Mouse (Mus musculus) limb, embryonic 15.5 days (tissue): ENCODE data around the gene Dtymk. TPM values are rescaled to one million over a fixed set of nuclear protein-coding genes. Genes with fewer than 3 reads are reported as not detected.
"Not testable (repeated sequence)": the region's sequence is repeated elsewhere in the genome, so short reads cannot be mapped to it uniquely, and the experiment has no call there.

Source experiments
- ATAC-seq: fragments of 200-750 bp; cut with Nextera tagmentation; 2 replicates; pipeline ENCODE4 v1.8.0; 2017; ENCODE audit warnings: low read depth, moderate TSS enrichment; ENCODE audit not compliant: insufficient number of reproducible peaks, low FRiP score, low TSS enrichment
- H3K27ac ChIP-seq: fragments of 300-500 bp; sonication (generic); 2 replicates; pipeline ENCODE4 v1.5.1; 2015; ENCODE audit warnings: moderate library complexity, mild to moderate bottlenecking, inconsistent platforms
- H3K27me3 ChIP-seq: fragments of 300-500 bp; sonication (generic); 2 replicates; pipeline ENCODE4 v1.6.1; 2015; ENCODE audit warnings: inconsistent platforms
- H3K36me3 ChIP-seq: fragments of 300-500 bp; sonication (generic); 2 replicates; pipeline ENCODE4 v1.6.1; 2015; ENCODE audit warnings: inconsistent platforms
- H3K4me1 ChIP-seq: fragments of 300-500 bp; sonication (generic); 2 replicates; pipeline ENCODE4 v1.6.1; 2015; ENCODE audit warnings: inconsistent platforms
- H3K4me2 ChIP-seq: fragments of 300-500 bp; sonication (generic); 2 replicates; pipeline ENCODE4 v1.6.1; 2015; ENCODE audit warnings: mild to moderate bottlenecking, inconsistent platforms
- H3K4me3 ChIP-seq: fragments of 300-500 bp; sonication (generic); 2 replicates; pipeline ENCODE4 v1.5.1; 2015; ENCODE audit warnings: mild to moderate bottlenecking, inconsistent platforms
- H3K9ac ChIP-seq: fragments of 300-500 bp; sonication (generic); 2 replicates; pipeline ENCODE4 v1.6.1; 2015; ENCODE audit warnings: inconsistent platforms
- H3K9me3 ChIP-seq: fragments of 300-500 bp; sonication (generic); 2 replicates; pipeline ENCODE4 v1.6.1; 2016; ENCODE audit warnings: inconsistent platforms
- WGBS: fragments of 180-500 bp; shearing (Covaris S2); methylation state at CpG from one replicate; pipeline ENCODE4 v1.1.7; 2015; 5-methylcytosine and 5-hydroxymethylcytosine counted together
- polyA plus RNA-seq: library from polyadenylated mRNA; unstranded; fragments of >200 nt; fragmentation: Nextera tagmentation; extraction: Ambion mirVana; gene quantifications from 2 replicates; pipeline ENCODE4 v1.2.1, GENCODE M21; 2015

Dtymk gene
- 200 and 206 TPM in 2 replicates for polyA plus RNA-seq

GRCm38 (mm10) chr1:93801741-93802238, at the start of gene Dtymk:
TSS of gene Dtymk (minus strand) at chr1:93801934.
- no peaks in the 10 kb centered on the region for H3K27me3 ChIP-seq
- peak within 1 kb of the TSS; percentile 67 for H3K4me2 ChIP-seq
- peaks cover 36% of the 10 kb centered on the region for H3K4me1 ChIP-seq
- H3K36me3 ChIP-seq = peaks cover 39% of the 10 kb centered on the region
- peak within 1 kb of the TSS; percentile 93 for H3K27ac ChIP-seq
- peak within 1 kb of the TSS; percentile 65 for H3K9ac ChIP-seq
- H3K4me3 ChIP-seq = peak within 1 kb of the TSS; percentile 79
- no peaks in the 10 kb centered on the region for H3K9me3 ChIP-seq
- under 1% methylated on average over 42 of the region's 42 CpGs for WGBS
- ATAC-seq = peak; percentile 61

DNA sequence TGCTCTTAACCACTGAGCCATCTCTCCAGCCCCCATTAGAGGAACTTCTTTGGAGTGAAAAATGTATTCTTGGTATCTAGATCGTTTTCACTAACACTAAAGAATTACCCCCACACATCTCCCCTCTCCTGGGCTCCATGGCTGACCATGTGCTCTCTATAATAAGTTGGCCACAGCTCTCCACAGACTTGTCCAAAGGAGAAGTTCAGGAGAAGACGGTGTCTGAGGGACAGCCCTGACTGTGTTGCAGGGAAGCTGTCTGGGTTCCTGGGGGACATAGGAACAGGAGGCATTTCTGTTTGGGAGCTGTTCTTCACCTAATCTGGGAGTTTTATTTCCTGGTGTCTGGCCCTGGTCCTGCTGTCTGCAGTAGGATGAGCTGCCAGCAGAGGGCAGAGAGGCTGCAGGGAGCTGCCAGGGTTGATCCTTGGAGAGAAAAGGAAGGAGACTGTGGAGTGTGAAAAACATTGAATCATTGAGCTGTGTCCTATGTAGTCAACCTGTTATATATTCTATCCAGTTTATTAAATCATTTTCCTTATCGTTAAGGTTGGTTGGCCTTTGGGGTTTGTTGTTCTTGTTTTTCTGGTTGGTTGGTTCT, 44.1 kb upstream of the Dtymk start:
- not testable (repeated sequence) for H3K4me3 ChIP-seq, ATAC-seq, H3K9me3 ChIP-seq

DNA sequence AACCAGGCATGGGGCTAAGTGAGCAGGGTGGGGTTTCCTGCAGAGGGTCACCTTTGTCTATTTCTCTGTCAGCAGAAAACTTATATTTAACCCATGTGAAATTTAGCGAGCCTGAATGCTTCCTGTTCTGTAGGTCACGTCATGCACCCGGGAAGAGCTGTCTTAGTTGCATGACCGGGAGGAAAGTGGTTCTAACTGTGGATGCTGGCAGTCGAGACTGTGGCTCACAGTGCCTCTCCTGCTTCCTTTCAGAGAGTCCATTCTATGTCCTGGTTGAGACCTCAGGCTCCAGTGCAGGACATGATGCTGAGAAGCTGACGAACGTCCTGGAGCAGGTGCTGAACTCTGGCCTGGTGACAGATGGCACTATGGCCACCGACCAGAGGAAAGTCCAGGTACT, 36.8 kb upstream of the Dtymk start:
- H3K27me3 ChIP-seq, H3K4me2 ChIP-seq: not testable (repeated sequence)
- 92% methylated on average over 8 of the region's 8 CpGs for WGBS

More for the DNA sequence above, 44.1 kb upstream of the Dtymk start:
- not testable (repeated sequence) for H3K36me3 ChIP-seq, H3K27ac ChIP-seq, H3K4me1 ChIP-seq, H3K4me2 ChIP-seq, H3K27me3 ChIP-seq, H3K9ac ChIP-seq
- 88% methylated on average over 2 of the region's 3 CpGs for WGBS

GRCm38 (mm10) chr1:93837335-93837734, 35.6 kb upstream of the Dtymk start:
- no peak overlapping the region for H3K4me2 ChIP-seq
- WGBS = 94% methylated on average over 8 of the region's 8 CpGs
- H3K27me3 ChIP-seq = no peaks in the 10 kb centered on the region
- no peak for ATAC-seq
- H3K9me3 ChIP-seq = no peaks in the 10 kb centered on the region
- no peak overlapping the region for H3K4me3 ChIP-seq
- H3K36me3 ChIP-seq = peaks cover 31% of the 10 kb centered on the region
- H3K27ac ChIP-seq = no peak overlapping the region
- no peak overlapping the region for H3K9ac ChIP-seq
- H3K4me1 ChIP-seq = no peaks in the 10 kb centered on the region

More for the DNA sequence above, 36.8 kb upstream of the Dtymk start:
- H3K36me3 ChIP-seq = peaks cover 31% of the 10 kb centered on the region
- H3K4me1 ChIP-seq, H3K9me3 ChIP-seq, H3K9ac ChIP-seq, H3K27ac ChIP-seq, ATAC-seq, H3K4me3 ChIP-seq: not testable (repeated sequence)

- no peak for ATAC-seq
- no peak overlapping the region for H3K4me3 ChIP-seq
- WGBS = 94% methylated on average over 2 of the region's 2 CpGs
- peaks cover 31% of the 10 kb centered on the region for H3K36me3 ChIP-seq
- H3K27ac ChIP-seq = no peak overlapping the region
- H3K9me3 ChIP-seq = no peaks in the 10 kb centered on the region
- H3K27me3 ChIP-seq = no peaks in the 10 kb centered on the region
- no peak overlapping the region for H3K9ac ChIP-seq
- H3K4me2 ChIP-seq = no peak overlapping the region
- H3K4me1 ChIP-seq = no peaks in the 10 kb centered on the region
Observed at GRCm38 (mm10) chr1:93836532-93836913, 34.8 kb upstream of the Dtymk start.

DNA sequence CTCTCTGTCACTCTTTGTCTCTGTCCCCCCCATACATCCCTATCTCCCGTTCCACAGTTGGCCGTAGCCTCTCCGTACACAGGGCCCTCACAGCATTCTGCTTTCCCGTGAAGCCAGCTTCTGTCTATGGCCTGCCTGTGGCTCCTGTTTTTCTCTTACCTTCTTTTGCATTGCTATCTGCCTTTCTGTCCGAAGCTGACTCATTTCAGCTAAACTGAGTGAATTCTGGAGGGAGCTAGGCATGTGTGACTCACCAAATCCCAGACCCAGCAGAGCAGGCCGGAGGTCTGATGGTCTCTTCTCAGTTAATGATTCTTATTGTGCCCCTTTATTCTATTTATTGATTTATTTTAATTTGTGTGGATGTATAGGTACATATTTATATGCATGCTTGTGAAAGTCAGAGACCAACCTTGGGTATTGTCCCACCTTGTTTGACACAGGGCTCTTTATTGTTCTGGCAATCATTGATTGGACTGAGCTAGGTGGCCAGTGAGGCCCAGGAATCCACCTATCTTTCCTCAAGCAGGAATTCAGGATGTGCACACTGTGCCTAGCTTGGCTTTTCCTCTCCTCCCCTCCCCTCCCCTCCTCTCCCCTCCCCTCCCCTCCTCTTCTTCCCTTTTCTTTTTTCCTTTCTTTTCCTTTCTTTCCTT, 34.3 kb upstream of the Dtymk start:
- no peaks in the 10 kb centered on the region for H3K9me3 ChIP-seq
- no peak overlapping the region for H3K9ac ChIP-seq
- H3K27ac ChIP-seq = no peak overlapping the region
- H3K4me3 ChIP-seq = no peak overlapping the region
- WGBS = 93% methylated on average over 6 of the region's 6 CpGs
- H3K4me1 ChIP-seq = no peaks in the 10 kb centered on the region
- no peak overlapping the region for H3K4me2 ChIP-seq
- no peaks in the 10 kb centered on the region for H3K27me3 ChIP-seq
- H3K36me3 ChIP-seq = peaks cover 31% of the 10 kb centered on the region
- ATAC-seq = no peak

DNA sequence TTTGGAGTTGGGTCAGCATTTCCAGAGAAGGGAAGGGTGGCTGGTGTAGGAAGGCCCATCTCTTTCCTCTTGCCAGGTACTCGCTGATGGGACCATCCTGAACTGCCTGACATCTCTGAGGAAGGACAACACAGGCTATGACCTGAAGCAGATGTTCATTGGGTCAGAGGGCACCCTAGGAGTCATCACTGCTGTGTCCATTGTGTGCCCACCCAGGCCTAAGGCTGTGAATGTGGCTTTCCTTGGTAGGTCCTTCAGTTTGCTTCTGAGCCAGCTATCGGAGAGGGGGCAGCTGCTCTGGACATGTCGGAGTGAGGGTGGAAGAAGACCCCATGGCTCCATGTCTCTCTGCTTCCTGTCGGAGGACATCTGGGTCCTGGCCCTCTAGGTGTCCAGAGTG, 33.5 kb upstream of the Dtymk start:
- Histone ChIP-seq H3K9me3 (no peaks in the 10 kb centered on the region), H3K4me1 (no peaks in the 10 kb centered on the region), H3K36me3 (peaks cover 31% of the 10 kb centered on the region), H3K9ac (no peak overlapping the region), H3K4me2 (no peak overlapping the region), H3K27me3 (no peaks in the 10 kb centered on the region), H3K4me3 (no peak overlapping the region), H3K27ac (no peak overlapping the region)
- 82% methylated on average over 4 of the region's 4 CpGs for WGBS
- ATAC-seq = no peak

DNA sequence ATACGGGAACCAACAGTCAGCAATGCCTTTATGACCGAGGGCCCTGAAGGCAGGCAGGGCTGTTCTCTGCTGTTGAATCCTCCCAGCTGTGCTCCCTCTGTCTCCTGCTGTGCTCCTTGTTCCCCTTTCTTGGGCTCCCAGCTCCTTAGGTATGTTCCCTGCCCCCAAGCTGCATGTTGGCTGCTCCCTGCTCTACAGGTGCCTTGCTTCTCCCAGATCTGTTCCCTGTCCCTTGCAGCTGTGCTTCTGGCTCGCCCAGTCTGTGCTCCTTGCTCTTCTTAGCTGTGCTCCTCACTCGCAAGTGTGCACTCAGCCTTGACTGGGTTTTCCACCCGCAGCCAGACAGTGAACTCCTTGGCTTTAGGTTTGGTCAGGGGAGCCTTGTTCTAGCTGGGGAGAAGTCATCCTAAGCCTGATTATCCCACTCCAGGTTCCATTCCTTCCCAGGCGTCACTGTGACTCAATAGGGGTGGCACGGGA, 33.0 kb upstream of the Dtymk start:
- ATAC-seq = no peak
- 88% methylated on average over 7 of the region's 7 CpGs for WGBS
- H3K4me2 ChIP-seq = no peak overlapping the region

GRCm38 (mm10) chr1:93832754-93833360, 31.1 kb upstream of the Dtymk start:
- H3K4me1 ChIP-seq, H3K27ac ChIP-seq, ATAC-seq, H3K27me3 ChIP-seq, H3K4me2 ChIP-seq, H3K4me3 ChIP-seq, H3K9ac ChIP-seq, H3K9me3 ChIP-seq: not testable (repeated sequence)
- WGBS = 70% methylated on average over 3 of the region's 4 CpGs
- peaks cover 36% of the 10 kb centered on the region for H3K36me3 ChIP-seq

More for the DNA sequence above, 33.0 kb upstream of the Dtymk start:
- H3K4me3 ChIP-seq = no peak overlapping the region
- H3K27me3 ChIP-seq = no peaks in the 10 kb centered on the region
- H3K36me3 ChIP-seq = peaks cover 36% of the 10 kb centered on the region
- no peak overlapping the region for H3K9ac ChIP-seq
- no peaks in the 10 kb centered on the region for H3K9me3 ChIP-seq
- H3K4me1 ChIP-seq = no peaks in the 10 kb centered on the region
- H3K27ac ChIP-seq = no peak overlapping the region

DNA sequence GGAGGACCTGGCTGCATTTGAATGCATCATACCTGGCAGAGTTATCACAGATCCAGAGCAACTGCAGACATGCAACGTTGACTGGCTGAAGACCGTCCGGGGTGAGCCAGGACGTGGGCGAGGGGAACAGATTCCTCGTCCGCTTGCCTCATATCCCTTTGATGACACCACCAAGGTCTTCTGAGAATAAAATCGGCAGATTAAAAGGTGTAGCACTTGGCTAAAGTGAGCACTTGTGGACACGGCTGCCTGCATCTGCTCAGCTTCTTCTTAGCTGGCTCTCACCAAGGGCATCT, 24.8 kb upstream of the Dtymk start:
- Histone ChIP-seq H3K4me1 (peaks cover 14% of the 10 kb centered on the region), H3K9ac (no peak overlapping the region), H3K36me3 (peaks cover 12% of the 10 kb centered on the region), H3K4me2 (no peak overlapping the region; the same call in 1 of the 2 replicates), H3K27ac (no peak overlapping the region), H3K4me3 (0 out of 2 replicates have a peak overlapping the region, but pooled peaks have one; percentile 65), H3K27me3 (no peaks in the 10 kb centered on the region), H3K9me3 (no peaks in the 10 kb centered on the region)
- WGBS = 94% methylated on average over 9 of the region's 9 CpGs
- no peak for ATAC-seq

GRCm38 (mm10) chr1:93825771-93826539, 24.2 kb upstream of the Dtymk start:
- no peak for ATAC-seq
- H3K4me3 ChIP-seq = peak overlapping the region; percentile 65
- no peaks in the 10 kb centered on the region for H3K9me3 ChIP-seq
- H3K36me3 ChIP-seq = peaks cover 17% of the 10 kb centered on the region
- WGBS = 38% methylated on average over 27 of the region's 27 CpGs
- no peaks in the 10 kb centered on the region for H3K27me3 ChIP-seq
- peaks cover 14% of the 10 kb centered on the region for H3K4me1 ChIP-seq
- H3K27ac ChIP-seq = peak overlapping the region; percentile 98
- peak overlapping the region; percentile 75 for H3K4me2 ChIP-seq
- peak overlapping the region; percentile 65; the same call in 1 of the 2 replicates for H3K9ac ChIP-seq
